Mouse (Mus musculus): Measurements from ENCODE around the gene Lingo4.

The Lingo4 gene

DNA sequence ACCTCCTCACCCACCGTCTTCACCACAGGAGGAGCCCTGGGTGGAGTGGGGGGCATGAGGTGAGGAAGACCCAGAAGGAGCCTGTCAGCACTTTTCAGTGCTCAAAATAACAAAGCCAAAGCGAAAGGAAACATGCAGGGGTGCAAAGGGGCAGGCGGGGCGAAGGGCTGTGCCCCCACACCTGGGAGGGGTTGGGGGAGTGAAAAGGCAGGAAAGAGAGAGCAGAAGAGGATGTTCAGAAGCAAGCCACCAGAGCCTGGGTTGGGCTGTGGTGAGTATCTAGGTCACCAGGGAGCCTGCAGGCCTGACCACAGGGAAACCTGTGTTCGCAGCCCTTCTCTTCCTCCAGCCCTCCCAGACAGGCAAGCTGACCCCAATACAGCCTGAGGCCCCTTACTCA, 10.3 kb upstream of the Lingo4 start:
- no peak for DNase-seq

- no peak for DNase-seq
Observed at GRCm38 (mm10) chr3:94389420-94389819, 8.9 kb upstream of the Lingo4 start.

DNA sequence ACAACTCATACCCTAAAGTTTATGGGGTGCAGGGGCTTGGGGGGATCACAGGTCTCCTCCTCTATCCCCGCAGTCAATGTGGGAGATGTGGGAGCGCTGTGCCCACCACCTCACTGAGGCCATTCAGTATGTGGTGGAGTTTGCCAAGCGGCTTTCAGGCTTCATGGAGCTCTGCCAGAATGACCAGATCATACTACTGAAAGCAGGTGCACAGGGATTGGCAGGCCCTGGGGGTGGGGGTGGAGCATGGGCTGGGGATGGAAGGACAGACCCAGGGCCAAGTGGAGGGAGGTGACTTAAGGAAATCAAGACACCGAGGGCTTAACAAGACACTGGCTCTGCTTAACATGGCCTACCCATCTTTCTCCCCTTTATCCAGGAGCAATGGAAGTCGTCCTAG, 7.3 kb upstream of the Lingo4 start:
- DNase-seq = no peak

DNA sequence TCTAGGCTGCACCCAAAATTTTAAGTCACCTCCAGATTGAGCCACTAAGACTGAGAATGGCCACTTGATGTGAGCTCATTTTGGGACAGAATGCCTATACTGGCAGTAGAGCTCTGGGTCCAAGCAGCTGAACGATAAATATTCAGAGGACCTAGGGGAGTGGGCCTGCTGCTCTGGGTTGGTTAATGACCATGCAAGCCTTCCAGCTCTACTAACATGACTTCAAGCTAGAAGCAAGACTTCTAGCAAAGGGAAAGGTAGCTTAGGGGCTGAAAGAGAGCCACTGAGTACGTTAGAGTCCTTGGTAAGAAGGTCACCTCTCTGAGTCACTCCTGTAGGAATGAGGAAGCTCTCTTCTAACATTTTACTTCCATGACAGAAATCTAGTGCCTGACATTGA, 6.2 kb upstream of the Lingo4 start:
- peak; percentile 74 for DNase-seq

GRCm38 (mm10) chr3:94393049-94393448, 5.3 kb upstream of the Lingo4 start:
- DNase-seq = peak; percentile 83

- DNase-seq = peak; percentile 59
Observed at GRCm38 (mm10) chr3:94396336-94396735, 2.0 kb upstream of the Lingo4 start.

GRCm38 (mm10) chr3:94396851-94397250, 1.5 kb upstream of the Lingo4 start:
- DNase-seq = peak; percentile 70

- DNase-seq = peak; percentile 85
Observed at GRCm38 (mm10) chr3:94398943-94399481, 695 bp downstream of the Lingo4 start.

GRCm38 (mm10) chr3:94399663-94400310, 1.5 kb downstream of the Lingo4 start:
- peak; percentile 63 for DNase-seq

- peak; percentile 59 for DNase-seq
Observed at GRCm38 (mm10) chr3:94402451-94402850, 4.1 kb downstream of the Lingo4 start.

DNA sequence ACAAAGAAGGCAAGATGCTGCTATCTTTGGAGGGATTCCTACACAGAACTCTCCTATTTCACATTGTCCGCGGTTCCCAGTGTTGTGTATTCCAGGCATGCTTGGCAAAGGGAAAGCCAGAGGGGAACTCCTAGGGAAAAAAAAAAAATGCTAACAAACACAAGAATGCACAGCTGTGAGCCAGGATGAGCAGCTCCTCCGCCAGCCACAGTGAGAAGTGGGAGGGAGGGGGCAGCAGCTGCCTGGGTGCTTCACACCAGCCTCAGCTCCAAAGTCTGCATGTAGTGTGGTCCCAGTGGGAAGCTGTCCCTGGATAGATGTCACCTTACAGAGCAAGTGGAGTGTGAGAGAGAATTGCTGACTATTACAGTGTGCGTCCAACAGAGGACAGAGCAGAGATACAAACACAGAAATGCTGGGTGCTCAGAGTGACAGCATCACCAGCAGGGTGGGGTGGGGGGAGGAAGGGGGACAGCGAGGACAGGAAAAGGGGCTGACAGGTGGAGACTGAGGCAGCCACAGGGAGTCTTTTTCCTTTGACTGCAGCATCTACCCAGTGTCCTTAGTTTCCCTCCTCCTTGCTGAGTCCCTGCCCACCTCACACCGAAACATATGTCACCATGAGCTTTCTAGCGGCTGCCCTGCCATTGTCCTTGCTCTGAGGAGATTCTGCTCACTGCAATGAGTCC, 6.2 kb downstream of the Lingo4 start:
- DNase-seq = peak; percentile 82

GRCm38 (mm10) chr3:94405561-94405960, 7.2 kb downstream of the Lingo4 start:
- peak; percentile 72 for DNase-seq

DNA sequence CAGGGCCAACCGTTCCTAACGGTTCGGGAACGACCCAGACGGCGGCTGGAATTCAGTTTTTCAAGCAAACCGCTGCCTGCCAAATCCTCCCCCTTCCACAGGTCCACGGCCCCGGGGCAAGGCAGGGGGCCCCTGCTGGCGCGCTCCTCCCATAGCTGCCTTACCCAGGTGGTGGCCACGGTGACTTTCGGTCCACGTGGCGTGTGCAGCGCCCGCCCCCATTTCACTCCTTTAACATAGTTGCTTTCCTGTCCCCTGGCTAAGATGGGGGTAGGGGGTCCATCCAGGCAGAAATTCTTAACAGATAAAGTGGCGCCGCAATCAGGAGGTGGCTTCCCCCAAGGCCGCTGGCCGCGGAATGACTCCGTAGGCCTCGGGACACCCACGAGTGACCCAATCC, 14.2 kb downstream of the Lingo4 start:
- DNase-seq = no peak

- DNase-seq = peak; percentile 100
Observed at GRCm38 (mm10) chr3:94413031-94413679, 14.8 kb downstream of the Lingo4 start, which contains the start of gene Tdrkh. Gene Tdrkh, plus strand, starts transcription at chr3:94413273.

- no peak for DNase-seq
Observed at GRCm38 (mm10) chr3:94430980-94431379, 32.7 kb downstream of the Lingo4 start.

DNA sequence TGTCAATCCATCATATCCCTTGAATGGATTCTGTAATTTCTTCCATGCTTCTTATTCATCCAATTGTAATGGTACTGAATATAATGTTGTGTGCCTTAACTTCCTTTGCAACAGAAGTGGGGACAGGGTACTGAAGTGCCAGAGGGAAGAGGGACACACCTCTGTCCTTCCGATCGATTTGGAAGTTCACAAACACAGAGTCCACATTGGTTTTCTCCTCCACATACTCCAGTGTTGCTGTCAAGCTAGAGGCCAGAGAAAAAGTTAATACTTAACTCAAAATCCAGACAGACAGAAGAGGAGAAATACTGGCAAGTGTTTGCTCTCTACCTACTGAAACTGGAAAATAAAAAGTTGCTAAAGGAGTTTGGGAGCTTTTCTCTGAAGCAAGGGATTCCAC, 36.0 kb downstream of the Lingo4 start:
- peak; percentile 16 for DNase-seq

GRCm38 (mm10) chr3:94436420-94436819, 38.1 kb downstream of the Lingo4 start:
- DNase-seq = peak; percentile 61

DNA sequence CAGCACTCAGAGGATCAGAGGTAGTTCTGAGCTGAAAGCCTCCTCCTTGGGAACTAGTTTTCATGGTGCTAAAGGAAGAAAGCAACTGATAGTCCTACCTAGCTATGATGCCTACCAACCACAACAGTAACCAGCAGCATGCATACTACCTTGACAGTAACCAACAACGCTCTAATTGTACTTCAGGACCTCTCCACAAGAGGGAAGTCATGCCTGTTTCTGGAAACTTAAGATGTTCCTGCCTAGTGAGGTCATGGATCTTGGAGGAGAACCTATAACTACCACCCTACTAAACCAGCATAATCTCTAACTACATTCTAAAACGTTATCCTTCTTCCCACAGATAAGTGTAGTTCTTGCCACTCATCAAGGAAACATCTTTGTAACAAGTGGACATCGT, 42.9 kb downstream of the Lingo4 start:
- peak; percentile 0 for DNase-seq

DNA sequence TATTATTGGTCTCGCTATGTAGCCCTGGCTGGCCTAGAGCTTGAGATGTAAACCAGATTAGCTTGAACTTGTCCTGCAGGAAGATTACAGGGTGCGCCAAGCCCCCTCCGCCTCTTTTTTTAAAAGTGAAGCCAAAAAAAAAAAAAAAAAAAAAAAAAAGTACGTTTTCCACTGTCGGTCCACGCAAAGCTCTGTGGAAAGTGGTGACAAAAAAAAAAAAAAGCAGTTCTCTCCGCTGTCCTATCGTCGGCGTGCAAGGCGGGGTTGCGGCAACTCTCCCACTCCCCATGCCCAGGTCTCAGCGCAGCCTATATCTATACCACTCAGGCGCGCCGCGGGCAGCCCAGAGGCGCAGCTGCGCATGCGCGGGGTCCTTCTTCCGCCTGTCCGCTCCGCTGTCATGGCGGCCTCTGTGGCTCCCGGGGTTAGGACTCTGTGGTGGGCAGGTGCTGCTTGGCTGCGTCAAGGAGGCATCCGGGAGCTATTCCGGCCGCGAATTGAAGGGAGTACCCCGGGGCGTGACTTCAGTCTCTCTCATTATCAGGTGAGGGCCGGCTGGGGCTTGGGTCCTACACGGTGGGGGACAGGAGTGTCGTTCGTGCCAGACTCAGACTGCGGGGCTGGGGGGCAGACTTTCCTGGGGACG, 44.8 kb downstream of the Lingo4 start, which contains the start of gene Mrpl9:
Gene Mrpl9, plus strand, starts transcription at position 368 of the 646 bp plus-strand sequence.
- peak; percentile 99 for DNase-seq

DNA sequence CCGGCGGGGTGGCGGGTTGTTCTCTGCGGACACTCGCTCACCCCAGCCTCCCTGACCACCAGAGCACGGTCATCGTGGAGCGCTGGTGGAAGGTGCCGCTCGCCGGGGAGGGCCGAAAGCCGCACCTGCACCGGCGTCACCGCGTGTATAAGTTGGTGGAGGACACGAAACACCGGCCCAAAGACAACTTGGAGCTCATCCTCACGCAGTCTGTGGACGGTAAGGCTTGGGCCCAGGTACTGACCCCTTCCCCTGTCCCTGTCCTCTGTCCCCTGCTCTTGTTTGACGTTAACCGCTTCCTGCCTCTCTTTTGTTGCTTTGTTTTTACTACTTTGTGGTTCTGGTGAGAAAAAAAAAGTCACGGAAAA, 45.3 kb downstream of the Lingo4 start, which contains the start of gene Oaz3:
Gene Oaz3, minus strand, starts transcription at position 319 of the 368 bp plus-strand sequence.
- no peak for DNase-seq

- no peak for DNase-seq
Observed at GRCm38 (mm10) chr3:94449377-94449776, 51.1 kb downstream of the Lingo4 start.
